Mouse (Mus musculus) left cerebral cortex, adult 18-20 months (tissue): Measurements from ENCODE around the gene Stxbp4. TPM values are rescaled to one million over a fixed set of nuclear protein-coding genes. Genes with fewer than 3 reads are reported as not detected.

Experiments
- DNase-seq, 2 experiments: peaks; one replicate each; pipeline ENCODE4 v3.0.0; 2021 to 2022; ENCODE audit warnings: low spot score in 2 of 2, mixed read lengths in 1 of 2
- total RNA-seq, 2 experiments: library from RNA; stranded (reverse); gene quantifications; 2 replicates each; pipeline ENCODE4 v1.2.3; 2021

The Stxbp4 gene
- total RNA-seq, 2 experiments from 2014 or later: 10.6 to 11.4 TPM

DNA sequence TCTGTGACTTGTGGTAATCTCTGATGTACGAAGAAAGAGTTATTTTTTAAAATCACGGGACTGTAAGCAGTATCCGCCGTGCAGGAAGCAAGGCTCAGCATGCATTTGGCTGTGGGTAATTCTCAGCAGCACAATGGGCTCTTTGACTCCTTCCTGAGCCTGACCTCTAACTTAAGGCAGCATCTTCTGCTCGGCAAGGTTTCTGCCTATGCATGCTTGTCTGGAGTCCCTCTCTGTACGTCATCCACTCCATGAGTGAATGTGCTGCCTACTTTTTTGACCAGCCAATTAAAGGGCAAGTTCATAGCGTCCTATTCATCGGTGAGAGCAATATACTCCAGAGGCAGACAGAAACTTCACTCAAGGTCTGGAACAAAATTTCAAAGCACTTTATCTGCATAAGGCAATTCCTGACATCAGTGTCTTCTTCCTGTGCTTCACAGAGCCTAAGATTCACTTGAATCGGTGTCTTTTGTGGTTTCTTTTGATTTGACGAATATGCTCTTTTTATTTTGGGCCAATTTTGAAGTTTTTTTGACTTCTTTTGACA lies 173.8 kb downstream of the Stxbp4 start:
- DNase-seq: no peak

- no peak for DNase-seq
Observed at GRCm38 (mm10) chr11:90460458-90460857, 177.4 kb downstream of the Stxbp4 start.

GRCm38 (mm10) chr11:90452134-90452533 lies 185.8 kb downstream of the Stxbp4 start:
- DNase-seq: no peak

- DNase-seq: no peak
Observed at GRCm38 (mm10) chr11:90451506-90451905, 186.4 kb downstream of the Stxbp4 start.

DNA sequence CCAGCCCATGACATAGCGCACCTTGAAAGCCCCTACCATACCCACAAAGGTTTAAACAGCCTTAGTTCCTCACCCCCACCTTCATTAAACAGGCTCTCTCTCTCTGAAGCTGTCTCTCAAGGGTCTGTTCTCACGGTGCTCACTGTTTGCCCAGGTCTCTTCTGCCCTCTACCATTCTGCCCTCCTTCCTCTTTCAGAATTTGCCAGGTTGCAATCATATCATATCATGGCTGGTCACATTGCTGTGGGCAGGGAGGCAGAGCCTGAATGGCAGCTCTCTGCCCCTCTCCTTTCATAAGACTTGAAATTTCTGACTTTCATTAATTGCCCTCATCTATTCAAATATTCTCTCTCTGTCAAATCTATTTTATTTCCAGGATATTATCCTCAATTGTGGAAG lies 195.4 kb downstream of the Stxbp4 start:
- no peak for DNase-seq

- no peak for DNase-seq
Observed at GRCm38 (mm10) chr11:90440851-90441250, 197.0 kb downstream of the Stxbp4 start.

DNA sequence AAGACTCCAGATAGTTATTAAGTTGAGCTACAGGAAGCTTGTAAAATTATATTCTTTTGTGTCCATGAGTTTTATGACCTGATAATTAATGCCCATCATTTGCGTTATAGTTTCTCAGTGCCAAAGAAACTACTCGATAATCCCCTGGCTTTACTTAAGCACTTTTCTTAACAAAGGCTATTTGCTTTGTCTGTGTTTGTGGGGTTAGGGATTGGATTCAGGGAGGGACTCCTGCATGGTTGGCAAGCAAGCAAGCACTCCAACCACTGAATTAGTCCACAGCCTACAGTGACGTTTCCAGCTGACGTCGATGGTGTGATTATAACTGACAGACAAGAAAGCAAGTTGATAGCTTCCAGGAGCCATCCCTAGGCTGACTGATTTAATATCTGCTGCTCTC lies 199.1 kb downstream of the Stxbp4 start:
- no peak for DNase-seq

Other genes with a start within 250 kb of the Stxbp4 start
- gene Hlf, start 247.2 kb downstream of the Stxbp4 start, total RNA-seq: 100 to 1,000 TPM; 124 to 142 TPM
- gene Cox11, start 89 bp upstream of the Stxbp4 start, total RNA-seq: 10 to 100 TPM; 26.4 to 30.5 TPM
- 10 to 100 TPM; 27.5 to 32.3 TPM for gene Tom1l1, start 50.3 kb upstream of the Stxbp4 start, total RNA-seq